Mouse (Mus musculus) heart, postnatal 0 days (tissue): Measurements from ENCODE around the gene Ntn5.

ENCODE experiments used
- CTCF ChIP-seq: IDR thresholded peaks from 2 replicates; pipeline ENCODE4 v1.5.1; 2016; ENCODE audit warnings: antibody characterized with exemption, control low read depth, low read depth
- EP300 ChIP-seq: IDR thresholded peaks from 2 replicates; pipeline ENCODE4 v1.6.1; 2016; ENCODE audit warnings: antibody characterized with exemption, low read depth

- TF ChIP-seq CTCF = no peak
- TF ChIP-seq EP300 = no peak
Observed at GRCm38 (mm10) chr7:45666161-45666560, 17.7 kb upstream of the Ntn5 start, which contains the start of gene Fut2.
